Mouse (Mus musculus) limb, embryonic 11.5 days (tissue): ENCODE measurements around the gene Rap1gap. TPM values are rescaled to one million over a fixed set of nuclear protein-coding genes. Genes with fewer than 3 reads are reported as not detected.

Experiments used
- ATAC-seq: fragments of 200-750 bp; cut with Nextera tagmentation; 2 replicates; pipeline ENCODE4 v1.8.0; 2017; ENCODE audit warnings: low read depth; ENCODE audit not compliant: insufficient number of reproducible peaks, low FRiP score, low TSS enrichment
- DNase-seq: peaks from one replicate; pipeline ENCODE4 v3.0.0-alpha.2; 2015; ENCODE audit warnings: low spot score
- H3K27ac ChIP-seq: fragments of 300-500 bp; sonication (generic); replicated peaks from 2 replicates; pipeline ENCODE4 v1.5.1; 2014; ENCODE audit warnings: low read depth, mild to moderate bottlenecking, low read length
- H3K27me3 ChIP-seq: fragments of 300-500 bp; sonication (generic); 2 replicates; pipeline ENCODE4 v1.6.1; 2014; ENCODE audit warnings: mild to moderate bottlenecking, low read length, mixed read lengths; ENCODE audit not compliant: control insufficient read depth, insufficient read depth
- H3K36me3 ChIP-seq: fragments of 300-500 bp; sonication (generic); 2 replicates; pipeline ENCODE4 v1.6.1; 2014; ENCODE audit warnings: mild to moderate bottlenecking, low read length, moderate library complexity, mixed read lengths; ENCODE audit not compliant: control insufficient read depth, insufficient read depth
- H3K4me1 ChIP-seq: fragments of 300-500 bp; sonication (generic); 2 replicates; pipeline ENCODE4 v1.6.1; 2014; ENCODE audit warnings: low read length, mixed read lengths; ENCODE audit not compliant: control insufficient read depth, insufficient read depth
- H3K4me2 ChIP-seq: fragments of 300-500 bp; sonication (generic); 2 replicates; pipeline ENCODE4 v1.6.1; 2014; ENCODE audit warnings: low read depth, mild to moderate bottlenecking, moderate library complexity; ENCODE audit not compliant: severe bottlenecking
- H3K4me3 ChIP-seq: fragments of 300-500 bp; sonication (generic); 2 replicates; pipeline ENCODE4 v1.5.1; 2014; ENCODE audit warnings: low read depth, low read length
- H3K9ac ChIP-seq: fragments of 300-500 bp; sonication (generic); 2 replicates; pipeline ENCODE4 v1.6.1; 2014; ENCODE audit warnings: mild to moderate bottlenecking, low read length
- H3K9me3 ChIP-seq: fragments of 300-500 bp; sonication (generic); 2 replicates; pipeline ENCODE4 v1.6.1; 2016; ENCODE audit warnings: low read length; ENCODE audit not compliant: control insufficient read depth
- WGBS: fragments of 180-500 bp; shearing (Covaris S2); extraction: QIAGEN DNeasy Blood & Tissue Kit; methylation state at CpG from one replicate; pipeline ENCODE4 v1.1.7; 2014; 5-methylcytosine and 5-hydroxymethylcytosine counted together
- polyA plus RNA-seq: library from polyadenylated mRNA; unstranded; fragments of >200 nt; fragmentation: Nextera tagmentation; extraction: Ambion mirVana; gene quantifications from 2 replicates; pipeline ENCODE4 v1.2.1, GENCODE M21; 2014

Rap1gap gene
- polyA plus RNA-seq, 1 experiment from 2014 or later = 5.3 TPM

DNA sequence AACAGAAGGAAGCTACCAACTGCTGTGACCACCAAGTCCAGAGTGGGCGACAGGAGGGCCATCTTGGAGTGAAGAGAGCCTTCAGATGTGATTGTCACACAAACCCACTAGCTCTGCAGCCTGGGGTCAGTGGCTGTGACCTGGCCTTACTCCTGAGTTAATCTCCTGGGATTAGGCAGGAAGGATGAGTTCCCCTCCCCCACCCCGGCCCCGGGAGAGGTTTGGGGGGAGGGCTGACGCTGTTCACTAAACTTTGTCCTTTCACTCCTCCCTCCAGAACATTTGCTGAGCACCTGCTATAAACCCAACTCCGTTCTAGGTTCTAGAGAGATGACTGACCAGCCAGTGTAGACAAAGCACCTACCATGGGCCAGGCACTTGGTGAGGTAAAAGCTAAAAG, 101.8 kb downstream of the Rap1gap start:
- Histone ChIP-seq H3K9ac (no peak overlapping the region), H3K4me3 (no peak overlapping the region), H3K9me3 (no peaks in the 10 kb centered on the region), H3K27me3 (no peaks in the 10 kb centered on the region), H3K4me1 (no peaks in the 10 kb centered on the region; the same call in 1 of the 2 replicates), H3K27ac (no peak overlapping the region), H3K36me3 (no peaks in the 10 kb centered on the region), H3K4me2 (no peak overlapping the region)
- ATAC-seq (no peak), DNase-seq (no peak)
- WGBS = 29% methylated on average over 5 of the region's 5 CpGs

DNA sequence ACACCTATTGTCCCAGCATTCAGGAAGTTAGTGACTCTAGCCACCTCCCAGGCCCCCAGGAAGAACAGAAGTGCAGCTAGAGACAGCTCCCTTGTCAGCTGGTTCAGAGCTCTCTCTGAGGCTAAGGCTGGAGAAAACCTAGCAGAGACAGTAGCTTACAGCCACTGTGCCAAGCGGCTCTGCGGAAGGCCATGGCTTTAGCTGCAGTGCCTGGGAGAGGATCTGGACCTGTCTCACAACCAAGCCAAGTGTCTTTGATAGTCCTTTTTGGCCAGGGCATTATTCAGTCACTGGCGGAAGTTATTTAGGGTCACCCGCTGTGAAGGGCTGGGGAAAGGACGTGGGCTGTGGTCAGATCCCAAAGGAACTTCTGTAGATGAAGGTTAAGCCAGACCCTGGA, 103.9 kb downstream of the Rap1gap start:
- no peaks in the 10 kb centered on the region for H3K36me3 ChIP-seq
- H3K4me1 ChIP-seq = no peaks in the 10 kb centered on the region; the same call in none of the 2 replicates
- ATAC-seq (no peak), DNase-seq (no peak)
- no peak overlapping the region for H3K9ac ChIP-seq
- no peaks in the 10 kb centered on the region for H3K9me3 ChIP-seq
- 69% methylated on average over 5 of the region's 5 CpGs for WGBS
- no peak overlapping the region for H3K27ac ChIP-seq
- no peak overlapping the region for H3K4me2 ChIP-seq
- no peak overlapping the region for H3K4me3 ChIP-seq
- no peaks in the 10 kb centered on the region for H3K27me3 ChIP-seq

GRCm38 (mm10) chr4:137768831-137769230, 104.3 kb downstream of the Rap1gap start:
- Histone ChIP-seq H3K4me3 (no peak overlapping the region), H3K27ac (no peak overlapping the region), H3K36me3 (no peaks in the 10 kb centered on the region), H3K9me3 (no peaks in the 10 kb centered on the region), H3K27me3 (no peaks in the 10 kb centered on the region), H3K4me2 (no peak overlapping the region), H3K4me1 (peaks cover under 1% of the 10 kb centered on the region), H3K9ac (no peak overlapping the region)
- no peak for DNase-seq
- ATAC-seq = no peak
- 73% methylated on average over 6 of the region's 6 CpGs for WGBS

GRCm38 (mm10) chr4:137769635-137770034, 105.1 kb downstream of the Rap1gap start:
- DNase-seq (no peak), ATAC-seq (no peak)
- Histone ChIP-seq H3K4me3 (no peak overlapping the region), H3K27me3 (no peaks in the 10 kb centered on the region), H3K4me2 (no peak overlapping the region), H3K9ac (no peak overlapping the region), H3K36me3 (no peaks in the 10 kb centered on the region), H3K9me3 (no peaks in the 10 kb centered on the region), H3K4me1 (peaks cover 3% of the 10 kb centered on the region), H3K27ac (no peak overlapping the region)
- 33% methylated on average over 7 of the region's 7 CpGs for WGBS

DNA sequence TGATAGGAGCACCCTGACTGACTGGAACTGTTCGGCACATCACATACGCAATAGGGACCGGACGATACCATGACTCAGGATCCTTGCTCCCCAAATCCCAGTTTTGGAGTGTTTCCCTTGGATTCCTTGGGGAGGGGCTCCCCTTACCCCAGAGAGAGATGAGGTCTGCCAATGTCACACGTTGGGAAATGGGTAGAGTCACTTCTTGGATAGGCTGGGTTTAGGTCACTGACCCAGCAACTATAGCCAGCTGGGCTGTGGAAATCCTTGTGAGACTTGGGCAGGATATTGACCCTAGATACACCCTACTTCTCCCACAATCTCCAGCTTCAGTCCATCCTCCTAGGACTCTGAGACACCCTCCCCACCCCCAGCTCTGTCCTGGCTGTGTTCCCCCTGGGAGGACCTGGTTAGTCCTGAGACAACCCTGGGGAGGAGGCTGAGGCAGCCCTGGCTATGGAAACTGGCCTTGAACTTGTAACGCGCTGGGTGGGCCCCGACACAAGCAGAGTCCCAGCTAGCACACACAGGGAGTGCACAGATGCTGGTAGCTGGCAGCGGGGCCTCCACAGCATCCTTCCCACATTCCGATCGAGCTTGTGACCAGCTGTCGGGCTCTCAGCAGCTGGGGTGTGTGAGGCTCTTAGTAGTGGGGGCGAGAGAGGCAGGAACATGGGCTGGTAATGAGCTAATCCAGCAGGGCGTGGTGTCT, 106.5 kb downstream of the Rap1gap start:
- 72% methylated on average over 14 of the region's 14 CpGs for WGBS
- Histone ChIP-seq H3K4me1 (peaks cover 3% of the 10 kb centered on the region), H3K4me2 (no peak overlapping the region), H3K27ac (no peak overlapping the region), H3K36me3 (no peaks in the 10 kb centered on the region), H3K9ac (no peak overlapping the region), H3K4me3 (no peak overlapping the region), H3K9me3 (no peaks in the 10 kb centered on the region), H3K27me3 (no peaks in the 10 kb centered on the region)
- DNase-seq (no peak), ATAC-seq (no peak)

- H3K27me3 ChIP-seq = no peaks in the 10 kb centered on the region
- DNase-seq = no peak
Measured at GRCm38 (mm10) chr4:137771749-137772148, 107.2 kb downstream of the Rap1gap start.

GRCm38 (mm10) chr4:137772438-137773056, 108.0 kb downstream of the Rap1gap start:
- Histone ChIP-seq H3K27ac (no peak overlapping the region), H3K9me3 (no peaks in the 10 kb centered on the region), H3K27me3 (no peaks in the 10 kb centered on the region), H3K9ac (no peak overlapping the region), H3K4me2 (no peak overlapping the region), H3K4me1 (peaks cover 3% of the 10 kb centered on the region; the same call in 1 of the 2 replicates), H3K36me3 (no peaks in the 10 kb centered on the region), H3K4me3 (no peak overlapping the region)
- no peak for DNase-seq
- ATAC-seq = no peak
- WGBS = 85% methylated on average over 16 of the region's 16 CpGs

More at GRCm38 (mm10) chr4:137771749-137772148, 107.2 kb downstream of the Rap1gap start:
- Histone ChIP-seq H3K9me3 (no peaks in the 10 kb centered on the region), H3K4me2 (no peak overlapping the region), H3K4me1 (peaks cover 3% of the 10 kb centered on the region; the same call in 1 of the 2 replicates), H3K36me3 (no peaks in the 10 kb centered on the region), H3K9ac (no peak overlapping the region), H3K27ac (no peak overlapping the region), H3K4me3 (no peak overlapping the region)
- 75% methylated on average over 3 of the region's 3 CpGs for WGBS
- no peak for ATAC-seq

- WGBS = 9% methylated on average over 2 of the region's 2 CpGs
Measured at GRCm38 (mm10) chr4:137773369-137773899, 108.9 kb downstream of the Rap1gap start.

More at GRCm38 (mm10) chr4:137773369-137773899, 108.9 kb downstream of the Rap1gap start:
- no peak overlapping the region for H3K27ac ChIP-seq
- H3K4me2 ChIP-seq = no peak overlapping the region
- no peak overlapping the region for H3K9ac ChIP-seq
- no peaks in the 10 kb centered on the region for H3K9me3 ChIP-seq
- no peak overlapping the region for H3K4me3 ChIP-seq
- DNase-seq (no peak), ATAC-seq (no peak)
- peaks cover 3% of the 10 kb centered on the region; the same call in 1 of the 2 replicates for H3K4me1 ChIP-seq
- no peaks in the 10 kb centered on the region for H3K36me3 ChIP-seq
- no peaks in the 10 kb centered on the region for H3K27me3 ChIP-seq
